Mouse (Mus musculus): ENCODE measurements around the gene Slc16a5. TPM values are rescaled to one million over a fixed set of nuclear protein-coding genes. Genes with fewer than 3 reads are reported as not detected.
"Not testable (repeated sequence)": the region's sequence is repeated elsewhere in the genome, so short reads cannot be mapped to it uniquely, and the experiment has no call there.

The Slc16a5 gene
- polyA plus RNA-seq, 1 experiment, result not detected

GRCm38 (mm10) chr11:115490441-115491355 lies 28.4 kb downstream of the Slc16a5 start:
- no peaks in the 10 kb centered on the region for H3K4me1 ChIP-seq (ENCODE audit: control insufficient read depth, insufficient read depth, low read length)
- H3K9me3 ChIP-seq (replicated peaks; ENCODE audit: control insufficient read depth, insufficient read depth, low read length, poor library complexity, severe bottlenecking), result no peaks in the 10 kb centered on the region
- TF ChIP-seq CTCF (IDR thresholded peaks at IDR 0.05; ENCODE audit: low read depth, low read length) (no peak), EP300 (IDR thresholded peaks at IDR 0.05; ENCODE audit: insufficient read depth, low read depth, low read length) (no peak), POLR2A (IDR thresholded peaks at IDR 0.05; ENCODE audit: insufficient read depth, low read length) (no peak)
- peak overlapping the region; percentile 73 for H3K9ac ChIP-seq (ENCODE audit: low read depth, poor library complexity, severe bottlenecking)
- H3K36me3 ChIP-seq (ENCODE audit: control insufficient read depth, insufficient read depth, low read length, poor library complexity, severe bottlenecking), result no peaks in the 10 kb centered on the region
- H3K4me3 ChIP-seq (ENCODE audit: low read depth, low read length), result peak overlapping the region; percentile 76
- no peaks in the 10 kb centered on the region for H3K27me3 ChIP-seq (ENCODE audit: control insufficient read depth, insufficient read depth, low read length, poor library complexity, severe bottlenecking)
- no peak overlapping the region for H3K27ac ChIP-seq (ENCODE audit: insufficient read depth, low read length)

GRCm38 (mm10) chr11:115491356-115492083 lies 29.2 kb downstream of the Slc16a5 start, which contains the start of gene Nt5c:
Gene Nt5c (minus strand): TSS chr11:115491862.
- Histone ChIP-seq H3K4me1 (ENCODE audit: control insufficient read depth, insufficient read depth, low read length) (no peaks in the 10 kb centered on the region), H3K9me3 (replicated peaks; ENCODE audit: control insufficient read depth, insufficient read depth, low read length, poor library complexity, severe bottlenecking) (no peaks in the 10 kb centered on the region), H3K4me3 (ENCODE audit: low read depth, low read length) (peak within 1 kb of the TSS; percentile 76), H3K9ac (ENCODE audit: low read depth, poor library complexity, severe bottlenecking) (peak within 1 kb of the TSS; percentile 73), H3K27me3 (ENCODE audit: control insufficient read depth, insufficient read depth, low read length, poor library complexity, severe bottlenecking) (no peaks in the 10 kb centered on the region), H3K36me3 (ENCODE audit: control insufficient read depth, insufficient read depth, low read length, poor library complexity, severe bottlenecking) (no peaks in the 10 kb centered on the region), H3K27ac (ENCODE audit: insufficient read depth, low read length) (no peak within 1 kb of the TSS)
- peak; percentile 40 for TF ChIP-seq CTCF (IDR thresholded peaks at IDR 0.05; ENCODE audit: low read depth, low read length)
- no peak for TF ChIP-seq POLR2A (IDR thresholded peaks at IDR 0.05; ENCODE audit: insufficient read depth, low read length)
- TF ChIP-seq EP300 (IDR thresholded peaks at IDR 0.05; ENCODE audit: insufficient read depth, low read depth, low read length), result 0 out of 2 replicates have a peak, but pooled peaks have one; percentile 25

DNA sequence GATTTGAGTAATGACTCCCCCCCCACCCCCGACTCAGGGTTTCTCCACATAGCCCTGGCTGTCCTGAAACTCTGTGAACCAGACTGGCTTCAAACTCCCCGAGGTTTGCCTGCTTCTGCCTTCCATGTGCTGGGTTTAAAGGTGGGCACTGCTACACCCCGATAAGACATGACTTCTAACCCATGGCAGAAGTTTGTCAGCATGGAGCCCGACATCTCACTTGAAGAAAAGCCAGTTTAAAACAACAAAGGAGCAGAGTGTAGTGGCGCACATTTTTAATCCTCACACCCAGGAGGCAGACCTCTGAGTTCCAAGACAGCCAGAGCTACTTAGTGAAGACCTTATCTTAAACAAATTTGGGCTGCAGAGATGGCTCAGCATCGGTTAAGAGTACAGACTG lies 30.1 kb downstream of the Slc16a5 start:
- Histone ChIP-seq H3K9ac (ENCODE audit: low read depth, poor library complexity, severe bottlenecking) (peak overlapping the region; percentile 73), H3K27me3 (ENCODE audit: control insufficient read depth, insufficient read depth, low read length, poor library complexity, severe bottlenecking) (no peaks in the 10 kb centered on the region), H3K9me3 (replicated peaks; ENCODE audit: control insufficient read depth, insufficient read depth, low read length, poor library complexity, severe bottlenecking) (no peaks in the 10 kb centered on the region), H3K4me1 (ENCODE audit: control insufficient read depth, insufficient read depth, low read length) (no peaks in the 10 kb centered on the region), H3K36me3 (ENCODE audit: control insufficient read depth, insufficient read depth, low read length, poor library complexity, severe bottlenecking) (no peaks in the 10 kb centered on the region), H3K4me3 (ENCODE audit: low read depth, low read length) (no peak overlapping the region), H3K27ac (ENCODE audit: insufficient read depth, low read length) (no peak overlapping the region)
- TF ChIP-seq EP300 (IDR thresholded peaks at IDR 0.05; ENCODE audit: insufficient read depth, low read depth, low read length) (no peak), POLR2A (IDR thresholded peaks at IDR 0.05; ENCODE audit: insufficient read depth, low read length) (no peak), CTCF (IDR thresholded peaks at IDR 0.05; ENCODE audit: low read depth, low read length) (no peak)

GRCm38 (mm10) chr11:115496559-115496958 lies 34.3 kb downstream of the Slc16a5 start:
- H3K27me3 ChIP-seq (ENCODE audit: control insufficient read depth, insufficient read depth, low read length, poor library complexity, severe bottlenecking); H3K27ac ChIP-seq (ENCODE audit: insufficient read depth, low read length); H3K4me3 ChIP-seq (ENCODE audit: low read depth, low read length); H3K9me3 ChIP-seq (replicated peaks; ENCODE audit: control insufficient read depth, insufficient read depth, low read length, poor library complexity, severe bottlenecking); H3K9ac ChIP-seq (ENCODE audit: low read depth, poor library complexity, severe bottlenecking); H3K4me1 ChIP-seq (ENCODE audit: control insufficient read depth, insufficient read depth, low read length): not testable (repeated sequence)
- peaks cover 34% of the 10 kb centered on the region for H3K36me3 ChIP-seq (ENCODE audit: control insufficient read depth, insufficient read depth, low read length, poor library complexity, severe bottlenecking)

GRCm38 (mm10) chr11:115502636-115503035 lies 40.4 kb downstream of the Slc16a5 start:
- no peak for TF ChIP-seq EP300 (IDR thresholded peaks at IDR 0.05; ENCODE audit: insufficient read depth, low read depth, low read length)
- H3K27me3 ChIP-seq (ENCODE audit: control insufficient read depth, insufficient read depth, low read length, poor library complexity, severe bottlenecking), result no peaks in the 10 kb centered on the region
- H3K9me3 ChIP-seq (replicated peaks; ENCODE audit: control insufficient read depth, insufficient read depth, low read length, poor library complexity, severe bottlenecking), result no peaks in the 10 kb centered on the region
- peaks cover 50% of the 10 kb centered on the region for H3K36me3 ChIP-seq (ENCODE audit: control insufficient read depth, insufficient read depth, low read length, poor library complexity, severe bottlenecking)
- H3K4me1 ChIP-seq (ENCODE audit: control insufficient read depth, insufficient read depth, low read length), result no peaks in the 10 kb centered on the region
- H3K9ac ChIP-seq (ENCODE audit: low read depth, poor library complexity, severe bottlenecking), result no peak overlapping the region
- H3K27ac ChIP-seq (ENCODE audit: insufficient read depth, low read length), result no peak overlapping the region
- H3K4me3 ChIP-seq (ENCODE audit: low read depth, low read length), result no peak overlapping the region

GRCm38 (mm10) chr11:115506586-115506985 lies 44.3 kb downstream of the Slc16a5 start:
- H3K36me3 ChIP-seq (ENCODE audit: control insufficient read depth, insufficient read depth, low read length, poor library complexity, severe bottlenecking), result peaks cover 16% of the 10 kb centered on the region
- no peak for TF ChIP-seq EP300 (IDR thresholded peaks at IDR 0.05; ENCODE audit: insufficient read depth, low read depth, low read length)
- no peak for TF ChIP-seq CTCF (IDR thresholded peaks at IDR 0.05; ENCODE audit: low read depth, low read length)
- no peak for TF ChIP-seq POLR2A (IDR thresholded peaks at IDR 0.05; ENCODE audit: insufficient read depth, low read length)
- H3K27ac ChIP-seq (ENCODE audit: insufficient read depth, low read length), result no peak overlapping the region
- H3K9me3 ChIP-seq (replicated peaks; ENCODE audit: control insufficient read depth, insufficient read depth, low read length, poor library complexity, severe bottlenecking), result no peaks in the 10 kb centered on the region
- H3K9ac ChIP-seq (ENCODE audit: low read depth, poor library complexity, severe bottlenecking), result no peak overlapping the region
- H3K4me1 ChIP-seq (ENCODE audit: control insufficient read depth, insufficient read depth, low read length), result no peaks in the 10 kb centered on the region
- H3K4me3 ChIP-seq (ENCODE audit: low read depth, low read length), result no peak overlapping the region
- no peaks in the 10 kb centered on the region for H3K27me3 ChIP-seq (ENCODE audit: control insufficient read depth, insufficient read depth, low read length, poor library complexity, severe bottlenecking)
